Mouse (Mus musculus) v-Abl transformed pro-B cells (cell line): ENCODE measurements at regions not wholly inside any gene's neighbourhood (a gene's known extent, or its start where the extent isn't known, plus 50 kb on each side); places are given as distances from the start of the nearest gene placed in this dataset.

Experiments
- in situ Hi-C, 2 experiments: fragments of 400-800 bp; cut with MboI; formaldehyde crosslinking; loops; one replicate each; pipeline ENCODE4 v1.15.1; 2025; ENCODE audit not compliant: unreplicated experiment in 2 of 2

DNA sequence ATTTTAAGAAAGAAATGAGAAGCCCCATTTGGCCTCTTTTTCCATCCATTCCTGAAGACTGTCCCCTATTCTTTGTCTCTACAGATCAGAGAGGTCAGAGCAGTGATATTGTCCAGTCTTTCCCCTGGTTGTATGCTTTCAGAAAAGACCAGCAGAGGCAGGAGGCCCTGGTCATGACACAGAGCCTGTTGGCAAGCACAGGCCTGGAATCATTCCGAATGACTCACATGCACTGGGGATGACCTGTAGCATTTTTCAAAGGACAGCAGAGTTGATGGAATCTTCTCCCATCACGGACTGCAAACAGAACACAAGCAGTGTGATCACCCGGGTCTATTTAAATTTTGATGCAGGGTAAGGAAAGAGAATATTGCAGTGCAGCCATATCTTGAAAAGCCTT is 50.2 kb upstream of the Nxt1 start:
- in situ Hi-C loops, result no loop called here

- in situ Hi-C loops, result no loop called here
Measured at GRCm38 (mm10) chr2:148611911-148612310, 60.5 kb upstream of the Nxt1 start.

DNA sequence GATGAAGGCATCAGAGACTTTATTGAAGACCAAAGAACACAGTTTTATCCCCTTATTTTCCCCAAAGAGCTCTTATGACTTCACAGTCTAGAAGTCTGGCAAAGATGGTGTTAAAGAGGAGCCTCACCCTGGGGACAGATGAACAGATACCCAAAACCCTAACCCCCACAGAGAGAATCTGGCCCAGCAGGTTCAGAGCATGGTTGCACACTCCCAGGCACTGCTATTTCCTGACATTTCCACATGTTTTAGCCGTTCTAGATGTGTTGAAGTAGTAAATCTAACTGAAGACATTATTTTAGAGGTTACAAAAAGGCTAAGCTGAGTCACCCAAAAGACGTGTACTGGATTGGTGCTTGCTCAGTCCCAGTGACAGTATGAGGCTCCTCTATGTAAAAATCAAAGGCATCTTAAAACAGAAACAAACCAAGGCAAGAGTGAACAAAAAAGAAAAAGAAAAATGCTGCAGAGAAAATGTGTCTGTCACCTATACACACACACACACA is 66.9 kb upstream of the Nxt1 start:
- in situ Hi-C loops, result no loop called here

DNA sequence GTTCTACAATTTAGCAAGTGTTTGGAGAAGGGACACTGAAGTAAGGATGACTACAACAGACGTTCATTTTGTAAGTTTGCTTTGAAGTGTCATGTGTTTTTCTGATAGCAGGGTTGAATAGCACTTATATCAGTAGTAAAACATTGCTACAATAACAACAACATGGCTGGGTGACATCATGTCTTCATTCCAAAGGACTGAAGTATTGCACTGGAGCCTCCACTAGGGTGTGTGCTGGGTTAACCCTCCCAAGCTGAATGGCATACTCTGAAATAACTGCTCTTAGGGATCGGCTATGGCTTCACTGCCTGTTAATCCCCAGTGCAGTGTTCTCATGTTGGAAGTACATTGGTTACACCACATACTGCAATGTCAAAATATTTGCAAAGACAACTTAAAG is 68.5 kb upstream of the Nxt1 start:
- in situ Hi-C loops, result no loop called here

GRCm38 (mm10) chr2:148603315-148603714 is 69.1 kb upstream of the Nxt1 start:
- in situ Hi-C loops, result no loop called here

GRCm38 (mm10) chr2:148599498-148599897 is 72.9 kb upstream of the Nxt1 start:
- in situ Hi-C loops, result no loop called here

- in situ Hi-C loops, result no loop called here
Measured at GRCm38 (mm10) chr2:148596966-148597365, 75.4 kb upstream of the Nxt1 start.

GRCm38 (mm10) chr2:148585721-148586335 is 86.6 kb upstream of the Nxt1 start:
- in situ Hi-C loops, result loop anchor here in 1 of 2 experiments (5.0 kb wide), 1 partner anchor 81 kb away; no protein-coding TSS in a partner anchor

GRCm38 (mm10) chr2:148582208-148582607 is 90.2 kb upstream of the Nxt1 start:
- in situ Hi-C loops, result no loop called here

- in situ Hi-C loops, result no loop called here
Measured at GRCm38 (mm10) chr2:148581666-148582065, 90.7 kb upstream of the Nxt1 start.

DNA sequence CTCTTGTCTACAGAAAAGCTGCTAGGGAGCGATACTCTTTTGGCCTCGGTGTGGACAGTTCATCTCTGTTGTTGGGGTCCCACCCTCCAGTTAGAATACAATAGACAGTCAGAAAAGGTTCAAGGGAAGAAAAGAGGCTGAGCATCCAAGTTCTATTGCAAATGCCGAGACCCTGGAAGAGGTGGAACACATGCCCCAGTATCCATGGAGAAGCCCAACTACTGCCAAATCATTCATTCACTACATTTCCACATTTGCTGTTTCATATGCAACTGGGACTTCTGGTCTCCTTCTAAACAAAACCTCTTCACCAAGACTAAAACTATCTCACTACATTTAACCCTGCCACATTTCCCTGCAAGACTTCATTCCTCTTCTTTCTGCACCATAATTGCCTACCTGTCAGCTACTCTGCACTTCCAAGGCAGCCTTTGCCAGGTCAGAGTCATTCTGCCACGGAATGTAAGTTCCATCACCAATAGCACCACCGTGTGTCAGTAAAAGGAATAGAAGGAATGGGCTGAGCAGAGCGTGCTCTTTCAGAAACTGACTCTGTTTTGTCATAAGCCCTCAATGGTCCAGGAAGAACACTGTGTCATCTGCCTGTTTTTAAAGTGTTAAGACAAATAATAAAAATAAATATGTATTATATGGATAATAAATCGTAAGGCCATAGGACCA is 92.0 kb upstream of the Nxt1 start:
- in situ Hi-C loops, result no loop called here

DNA sequence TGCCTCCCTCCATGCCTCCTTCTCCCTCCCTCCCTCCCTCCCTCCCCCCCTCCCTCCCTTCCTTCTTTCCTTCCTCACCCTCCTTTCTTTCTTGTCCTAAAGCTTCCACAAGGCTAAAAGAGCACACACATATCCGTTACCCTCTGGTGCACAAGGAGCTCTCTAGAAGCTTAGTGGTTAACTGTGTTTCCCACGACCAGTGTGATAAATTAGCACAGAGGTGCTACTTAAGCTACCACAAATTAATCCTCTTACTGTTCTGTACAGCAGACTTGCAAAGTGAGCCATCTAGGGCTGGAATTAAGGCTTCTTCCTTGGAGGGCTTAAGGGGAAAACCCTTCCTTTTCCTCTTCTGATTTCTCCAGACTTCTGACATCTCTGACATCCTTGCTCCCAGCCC is 92.8 kb upstream of the Nxt1 start:
- in situ Hi-C loops, result loop anchor here (5.0 to 10.0 kb wide), 5 partner anchors 42 to 455 kb away; partner anchors contain the start of gene Thbd (in 1 of the 2)

GRCm38 (mm10) chr2:148579027-148579426 is 93.4 kb upstream of the Nxt1 start:
- in situ Hi-C loops, result loop anchor here (5.0 to 10.0 kb wide), 5 partner anchors 42 to 454 kb away; partner anchors contain the start of gene Thbd (in 1 of the 2)

- in situ Hi-C loops, result loop anchor here (5.0 to 10.0 kb wide), 5 partner anchors 41 to 453 kb away; partner anchors contain the start of gene Thbd (in 1 of the 2)
Measured at GRCm38 (mm10) chr2:148578176-148578575, 94.2 kb upstream of the Nxt1 start.

GRCm38 (mm10) chr2:148575433-148575832 is 97.0 kb upstream of the Nxt1 start:
- in situ Hi-C loops, result loop anchor here (5.0 to 10.0 kb wide), 5 partner anchors 38 to 451 kb away; partner anchors contain the start of gene Thbd (in 1 of the 2)

GRCm38 (mm10) chr2:148572165-148572564 is 100.2 kb upstream of the Nxt1 start:
- in situ Hi-C loops, result loop anchor here (5.0 to 10.0 kb wide), 4 partner anchors 83 to 447 kb away; partner anchors contain the start of gene Thbd (in 1 of the 2)

DNA sequence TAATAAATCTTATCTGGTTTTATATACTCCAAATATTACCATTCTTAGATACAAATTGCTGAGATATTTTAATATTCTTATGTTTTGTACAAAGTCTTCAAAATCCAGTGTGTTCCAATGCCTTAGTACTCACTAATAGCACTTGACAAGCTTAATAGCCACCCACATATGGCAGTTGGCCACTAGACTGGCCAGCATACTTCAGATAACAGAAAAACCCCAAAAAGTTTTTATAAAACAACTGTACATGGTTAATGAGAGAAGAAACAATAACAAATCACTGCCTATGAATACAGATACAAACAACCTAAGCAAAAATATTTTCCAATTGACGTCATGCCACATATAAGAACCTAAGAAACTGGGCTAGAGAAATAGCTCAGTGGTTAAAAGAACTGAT is 100.8 kb upstream of the Nxt1 start:
- in situ Hi-C loops, result loop anchor here (5.0 to 10.0 kb wide), 4 partner anchors 83 to 447 kb away; partner anchors contain the start of gene Thbd (in 1 of the 2)

GRCm38 (mm10) chr2:148571018-148571417 is 101.4 kb upstream of the Nxt1 start:
- in situ Hi-C loops, result loop anchor here (5.0 to 10.0 kb wide), 4 partner anchors 84 to 446 kb away; partner anchors contain the start of gene Thbd (in 1 of the 2)

- in situ Hi-C loops, result loop anchor here (5.0 to 10.0 kb wide), 4 partner anchors 107 to 309 kb away; partner anchors contain the start of genes Cst3 (in 2 of the 2) and Nxt1 (in 1 of the 2)
Measured at GRCm38 (mm10) chr2:148567930-148568481, 104.4 kb upstream of the Nxt1 start.

DNA sequence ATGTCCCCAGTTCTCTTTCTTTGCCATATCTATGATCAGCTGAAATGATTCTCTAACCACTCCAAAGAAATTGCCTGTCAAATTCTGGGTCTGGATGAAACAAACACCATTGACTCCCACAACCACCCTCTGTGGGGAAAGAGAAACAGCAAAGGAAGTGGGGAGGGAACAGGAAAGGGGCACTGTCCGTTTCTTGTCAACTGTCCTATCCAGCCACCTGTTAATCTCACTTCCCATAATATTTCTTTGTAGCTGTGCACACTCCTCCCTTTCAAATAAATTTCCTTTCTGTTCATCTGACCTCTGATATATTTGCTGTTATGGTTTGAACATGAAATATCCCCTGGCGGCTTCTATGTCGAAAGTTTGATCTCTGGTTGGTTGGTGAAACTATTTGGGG is 109.0 kb upstream of the Nxt1 start:
- in situ Hi-C loops, result loop anchor here in 1 of 2 experiments (10.0 kb wide), 2 partner anchors 111 to 311 kb away; partner anchors contain the start of genes Cst3 and Nxt1

GRCm38 (mm10) chr2:148562041-148562440 is 110.4 kb upstream of the Nxt1 start:
- in situ Hi-C loops, result loop anchor here in 1 of 2 experiments (10.0 kb wide), 2 partner anchors 113 to 313 kb away; partner anchors contain the start of genes Cst3 and Nxt1
